Mouse (Mus musculus) gastrocnemius, postnatal 10 days (tissue): ENCODE data around the gene Slc9a1. TPM values are rescaled to one million over a fixed set of nuclear protein-coding genes. Genes with fewer than 3 reads are reported as not detected.
A peak's percentile ranks its signal among the peaks of the same experiment; 100 is the strongest.

Source experiments
- DNase-seq: peaks from one replicate; pipeline ENCODE4 v3.0.0; 2021; ENCODE audit warnings: mixed read lengths
- total RNA-seq, 2 experiments: library from RNA; stranded (reverse); gene quantifications; 2 replicates each; pipeline ENCODE4 v1.2.3; 2021

Slc9a1 gene
- total RNA-seq, 2 experiments from 2014 or later, result 17.0 to 22.7 TPM

DNA sequence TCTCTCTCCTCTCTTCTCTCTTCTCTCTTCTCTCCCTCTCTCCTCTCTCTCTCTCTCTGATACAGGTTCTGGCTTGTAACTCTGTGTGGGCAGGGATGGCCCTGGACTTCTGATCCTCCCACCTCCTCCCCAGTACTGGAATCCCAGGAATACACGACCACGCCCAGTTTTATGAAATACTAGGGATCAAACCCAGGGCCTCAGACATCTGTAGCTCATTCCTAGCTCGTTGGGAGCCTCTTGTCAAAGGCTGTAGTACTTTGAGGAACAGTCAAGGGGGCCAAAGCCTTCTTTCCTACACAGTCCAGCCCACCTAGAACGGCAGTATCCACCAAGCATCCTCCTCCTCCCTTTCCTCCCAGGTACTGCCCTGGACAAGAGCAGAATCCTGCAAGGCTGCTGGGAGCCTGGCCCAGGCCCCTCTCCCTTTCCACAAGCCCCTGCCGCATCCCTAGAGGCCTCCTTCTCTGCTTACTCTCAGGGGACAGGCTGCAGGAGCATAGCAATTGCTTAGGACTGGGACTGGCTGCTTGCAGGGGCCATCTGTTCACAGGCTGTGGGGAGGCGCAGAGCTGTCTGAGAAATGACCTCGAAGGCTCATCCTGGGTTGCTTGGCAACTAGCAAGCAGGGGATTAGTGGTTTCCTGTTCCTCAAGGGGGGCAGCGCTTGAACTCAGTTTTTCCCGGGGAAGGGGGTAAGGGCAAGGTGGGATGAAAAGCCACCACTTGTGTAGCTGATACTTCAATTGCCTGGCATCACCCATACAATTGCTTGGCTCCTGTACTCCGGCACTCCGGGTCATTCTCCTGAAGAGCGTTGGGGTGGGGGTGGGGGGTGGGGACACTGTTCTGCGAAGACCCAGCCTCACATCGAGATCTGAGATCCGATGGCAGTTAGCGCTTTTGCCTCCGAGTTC lies 70.2 kb downstream of the Slc9a1 start:
- no peak for DNase-seq

DNA sequence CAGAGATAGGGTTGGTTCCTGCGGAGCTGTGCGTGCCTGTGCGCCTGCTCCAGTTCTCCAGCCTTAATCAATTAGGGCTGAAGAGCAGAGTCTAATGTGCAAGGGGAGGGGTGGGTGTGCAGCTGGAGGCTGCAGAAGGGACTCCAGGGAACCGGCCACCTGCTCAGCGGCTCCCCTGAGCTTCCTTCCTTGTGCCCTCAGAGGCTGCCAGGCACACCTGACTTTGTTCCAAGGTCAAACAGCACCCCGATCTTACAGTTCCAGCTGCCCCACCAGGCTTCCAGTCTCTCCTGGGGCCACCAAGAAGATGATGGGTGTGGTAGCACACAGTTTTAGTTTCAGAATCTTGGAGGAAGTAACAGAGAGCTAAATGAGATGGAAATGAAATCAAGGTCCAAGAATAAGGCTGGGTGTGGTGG lies 70.9 kb downstream of the Slc9a1 start:
- no peak for DNase-seq

DNA sequence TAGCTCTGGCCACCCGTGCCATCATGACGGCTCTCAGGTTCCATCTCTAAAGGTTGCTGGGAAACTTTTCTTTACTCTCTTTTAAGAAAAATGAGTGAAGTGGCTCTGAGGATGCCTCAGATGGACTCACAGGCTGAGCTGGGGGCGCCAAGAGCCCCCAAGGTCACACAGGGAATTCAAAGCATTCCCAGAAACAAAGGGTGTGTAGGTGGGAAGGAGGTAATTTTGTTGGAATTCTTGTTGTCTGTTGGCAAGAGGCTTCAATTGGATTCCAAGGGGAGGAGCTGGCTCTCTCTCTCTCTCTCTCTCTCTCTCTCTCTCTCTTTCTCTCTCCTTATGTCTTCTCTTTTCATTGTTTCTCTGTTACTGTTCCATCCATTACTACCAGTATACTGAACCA lies 72.7 kb downstream of the Slc9a1 start:
- DNase-seq, result no peak

DNA sequence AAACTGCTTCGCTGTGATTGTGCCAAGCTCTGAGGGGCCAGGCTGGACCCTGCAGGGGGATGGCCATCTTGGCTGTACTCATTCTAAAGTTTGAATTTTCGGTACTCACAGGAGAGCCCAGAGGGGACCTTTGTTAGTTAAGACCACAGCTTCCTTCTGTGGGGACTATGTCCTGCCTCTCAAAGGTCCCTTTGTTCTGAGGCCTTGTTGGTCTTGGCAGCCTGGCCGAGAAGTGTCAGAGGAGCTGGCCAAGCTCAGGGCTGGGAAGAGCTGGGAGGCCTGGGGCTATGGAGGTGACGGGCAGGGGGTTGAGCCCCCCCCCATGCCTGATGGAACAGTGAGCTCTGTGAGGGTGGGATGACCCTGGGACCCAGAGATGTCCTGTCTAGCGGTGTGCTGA lies 73.6 kb downstream of the Slc9a1 start:
- no peak for DNase-seq

DNA sequence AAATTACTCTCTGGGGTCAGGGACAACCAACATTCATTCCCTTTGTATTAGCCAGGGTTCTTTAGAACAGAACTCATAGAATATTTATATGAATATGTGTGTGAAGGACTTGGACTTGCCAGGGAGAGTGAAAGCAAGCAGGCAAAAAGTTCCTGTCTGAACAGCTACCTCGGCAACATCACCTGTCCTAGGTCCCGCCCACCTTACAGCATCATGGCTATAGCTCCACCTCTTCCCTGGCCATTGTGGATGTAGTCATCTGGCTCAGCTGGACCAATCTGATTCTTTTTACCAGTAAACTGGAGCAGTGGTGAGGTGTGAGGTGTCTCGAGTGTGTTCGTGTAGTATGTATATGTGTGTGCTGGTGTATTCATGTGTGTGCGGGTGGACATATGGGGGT lies 76.2 kb downstream of the Slc9a1 start:
- no peak for DNase-seq

DNA sequence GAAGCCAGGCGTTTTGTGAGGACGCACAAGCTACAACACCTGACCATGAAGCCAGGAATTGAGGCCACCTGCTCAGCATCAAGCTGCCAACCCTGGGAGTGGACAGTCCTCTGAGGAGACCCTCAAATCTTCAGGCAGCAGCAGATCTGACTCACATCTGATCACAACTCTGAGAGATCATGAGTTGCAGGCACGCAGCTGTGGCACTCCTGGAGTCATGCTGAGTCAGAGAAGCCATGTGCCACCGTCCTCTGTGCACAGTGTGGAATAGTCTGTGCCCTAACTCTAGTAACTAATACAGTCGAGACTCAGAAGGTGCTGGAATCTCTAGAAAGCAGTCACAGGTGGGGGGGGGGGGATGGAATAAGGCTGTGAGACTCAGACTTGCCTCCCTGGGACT lies 77.9 kb downstream of the Slc9a1 start:
- no peak for DNase-seq

DNA sequence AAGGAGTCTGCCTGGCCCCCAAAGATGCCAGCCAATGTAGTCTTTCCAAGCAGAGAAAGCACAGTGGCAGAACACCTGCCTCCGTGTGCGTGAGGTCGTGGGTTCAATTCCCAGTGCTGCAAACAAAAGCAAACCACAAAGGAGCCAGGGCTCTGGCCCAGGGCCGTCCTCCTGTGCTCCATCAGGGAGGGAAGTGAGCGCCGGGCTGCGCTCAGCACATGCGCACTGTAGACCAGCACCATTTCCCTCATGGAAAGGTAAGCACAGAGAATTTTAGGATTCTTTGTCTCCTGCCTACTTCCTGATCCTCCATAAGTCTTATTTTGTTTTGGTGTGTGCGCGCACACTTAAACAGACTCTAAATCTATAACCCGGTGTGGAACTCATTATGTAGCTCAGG lies 78.5 kb downstream of the Slc9a1 start:
- no peak for DNase-seq

DNA sequence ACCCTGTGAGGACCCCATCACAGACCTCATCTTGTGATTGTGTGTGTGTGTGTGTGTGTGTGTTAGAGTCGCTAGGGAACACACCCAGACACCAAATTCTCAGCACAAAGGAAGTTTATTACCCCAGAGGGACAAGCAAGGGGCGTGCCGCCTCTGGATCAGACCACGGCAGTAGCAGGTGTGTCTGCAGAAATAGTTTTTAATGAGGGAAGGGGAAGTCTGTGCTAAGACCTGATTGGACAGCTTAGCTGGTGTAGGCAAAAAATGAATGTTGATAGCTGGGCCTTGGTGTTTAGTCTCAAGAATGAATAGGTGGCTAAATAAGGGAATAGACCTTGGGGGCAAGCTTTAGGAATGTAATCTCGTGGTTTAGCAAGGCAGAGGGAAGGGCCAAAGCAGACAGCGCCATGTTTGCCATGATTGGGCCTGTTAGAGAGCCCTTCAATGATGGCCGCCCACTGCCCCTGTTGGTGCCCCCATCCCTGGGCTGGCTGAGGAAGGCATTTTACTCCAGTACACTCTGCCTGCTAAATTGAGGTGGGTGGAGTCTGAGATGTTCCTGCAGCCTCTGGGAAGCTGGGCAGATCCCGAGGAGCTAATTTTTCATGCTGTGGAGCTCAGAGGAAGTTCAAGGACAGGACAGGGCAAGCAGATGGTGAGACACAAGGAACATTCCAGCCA lies 79.3 kb downstream of the Slc9a1 start:
- DNase-seq, result no peak

DNA sequence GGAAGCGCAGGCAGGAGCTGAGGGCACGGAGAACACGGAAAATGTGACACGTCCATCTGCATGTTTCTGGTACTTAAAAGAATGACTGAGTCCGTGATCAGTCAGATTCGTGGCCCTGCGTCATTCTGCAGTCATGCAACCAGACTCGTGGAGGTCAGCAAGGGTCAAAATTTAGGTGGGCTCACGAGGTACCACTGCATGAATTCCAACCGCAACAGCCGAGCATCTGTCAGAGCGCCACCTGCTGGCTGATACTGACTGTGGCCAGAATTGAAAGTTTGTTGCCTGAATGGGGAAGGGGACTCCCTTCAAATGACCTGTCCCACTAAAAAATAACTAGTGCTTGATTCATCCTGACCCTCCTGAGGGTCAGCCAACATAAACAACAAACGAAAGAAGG lies 80.2 kb downstream of the Slc9a1 start:
- DNase-seq, result peak; percentile 67

DNA sequence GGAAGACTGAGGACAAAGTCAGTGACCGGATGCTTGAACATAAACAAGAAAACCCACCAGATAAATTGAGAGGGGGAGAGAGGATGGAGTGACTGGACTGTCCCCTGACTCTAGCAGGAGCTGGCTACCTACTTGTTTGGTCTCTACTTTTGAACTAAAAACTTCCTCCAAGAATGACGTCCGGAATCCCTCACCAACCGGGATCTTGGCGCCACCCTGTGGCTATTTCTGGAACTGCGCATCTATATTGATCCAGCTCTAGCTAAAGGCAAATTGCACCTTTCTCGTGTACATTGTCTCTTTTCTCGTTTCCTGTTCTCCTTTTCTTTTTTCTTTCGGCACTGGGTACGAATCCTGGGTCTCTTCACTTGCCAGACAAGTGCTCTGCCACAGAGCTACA lies 82.0 kb downstream of the Slc9a1 start:
- DNase-seq, result peak; percentile 92

DNA sequence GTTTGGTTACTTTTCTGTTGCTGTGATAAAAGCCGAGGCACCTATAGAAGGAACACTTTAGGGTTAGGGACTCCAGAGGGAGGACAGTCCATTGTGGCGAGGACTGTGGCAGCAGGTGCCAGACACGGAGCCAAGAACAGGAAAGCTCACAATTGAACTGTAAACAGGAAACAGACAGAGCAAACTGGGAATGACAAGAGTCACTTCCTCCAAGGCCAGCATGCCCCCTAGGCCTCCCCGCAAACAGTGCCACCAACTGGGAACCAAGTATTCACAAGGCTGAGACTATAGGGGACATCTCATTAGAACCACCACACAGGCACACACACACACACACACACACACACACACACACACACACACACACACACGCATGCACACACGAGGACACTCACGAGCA lies 82.9 kb downstream of the Slc9a1 start:
- no peak for DNase-seq

DNA sequence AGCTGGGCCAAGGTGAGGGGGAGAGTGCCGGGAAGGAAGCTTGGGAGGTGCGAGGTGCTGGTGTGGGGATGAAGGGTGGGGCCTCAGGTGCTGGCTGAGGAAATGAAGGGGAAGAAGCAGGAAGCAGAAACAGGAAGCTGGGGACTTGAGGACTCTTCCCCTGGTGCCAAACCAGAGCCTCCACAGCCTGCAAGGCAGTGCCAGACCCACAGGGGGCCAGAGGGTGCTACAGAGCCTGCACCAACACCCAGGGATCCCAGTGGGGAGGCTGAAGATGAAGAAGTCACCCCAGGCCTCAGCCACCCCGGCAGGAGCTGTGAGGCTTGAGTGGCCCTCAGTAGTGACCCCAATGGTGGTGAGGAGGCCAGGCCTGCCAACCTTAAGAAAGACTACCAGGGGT lies 88.5 kb downstream of the Slc9a1 start:
- DNase-seq, result no peak

DNA sequence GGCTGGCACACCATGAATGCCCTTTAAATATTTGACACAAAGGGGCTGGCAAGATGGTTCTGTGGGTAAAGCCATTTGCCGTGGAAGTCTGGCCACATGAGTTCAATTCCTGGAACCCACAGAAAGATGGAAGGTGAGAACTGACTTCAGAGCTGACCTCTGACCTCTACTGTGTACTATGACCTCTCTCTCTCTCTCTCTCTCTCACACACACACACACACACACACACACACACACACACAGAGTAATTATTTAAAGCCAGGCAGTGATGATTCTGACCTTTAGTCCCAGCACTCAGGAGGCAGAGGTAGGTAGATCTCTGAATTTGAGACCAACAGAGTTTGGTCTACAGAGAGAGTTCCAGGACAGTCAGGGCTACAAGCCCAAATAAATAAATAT lies 90.5 kb downstream of the Slc9a1 start:
- DNase-seq, result no peak

DNA sequence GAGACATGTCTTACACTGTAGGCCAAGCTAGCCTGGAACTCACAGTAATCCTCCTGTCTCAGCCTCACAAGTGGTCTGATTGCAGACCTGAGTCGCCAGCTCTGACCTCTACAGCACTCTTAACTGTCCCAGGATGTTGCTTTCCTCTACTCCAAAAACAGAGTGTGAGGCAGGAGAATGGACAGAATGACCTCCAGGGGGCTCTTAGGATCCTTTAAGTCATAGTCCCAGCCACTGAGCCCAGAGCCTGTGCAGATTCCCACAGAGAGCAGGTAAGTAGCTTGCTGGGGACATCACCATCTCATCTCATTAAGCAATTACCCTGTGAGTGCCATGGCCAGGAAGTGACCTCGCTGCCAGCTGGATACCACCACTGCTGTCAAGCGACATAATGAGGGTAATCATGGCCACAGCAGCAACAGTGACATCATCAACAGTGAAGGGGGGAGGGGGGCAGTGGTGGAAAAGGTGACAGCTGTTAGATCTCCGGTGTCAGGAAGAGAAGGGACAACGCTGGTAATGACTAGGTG lies 91.4 kb downstream of the Slc9a1 start:
- DNase-seq, result no peak

DNA sequence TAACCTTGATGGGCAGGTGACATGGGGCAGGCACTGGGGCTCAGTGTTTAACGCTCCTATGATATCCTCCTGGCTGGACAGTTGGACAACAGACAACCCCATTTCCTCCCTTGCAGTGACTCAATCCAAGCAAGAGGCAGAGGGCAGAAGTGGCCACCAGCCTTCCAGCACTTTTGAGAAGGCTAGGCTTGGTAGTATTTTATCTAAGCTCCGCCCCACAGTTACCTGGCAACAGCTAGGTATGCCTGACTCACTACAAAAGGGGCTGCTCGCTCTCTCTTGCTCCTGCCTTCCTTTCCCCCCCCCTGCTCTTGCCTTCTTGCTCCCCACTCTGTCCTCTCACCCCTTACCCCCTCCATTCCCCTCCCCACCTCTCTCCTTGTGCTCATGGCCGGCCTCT lies 91.9 kb downstream of the Slc9a1 start:
- DNase-seq, result no peak

DNA sequence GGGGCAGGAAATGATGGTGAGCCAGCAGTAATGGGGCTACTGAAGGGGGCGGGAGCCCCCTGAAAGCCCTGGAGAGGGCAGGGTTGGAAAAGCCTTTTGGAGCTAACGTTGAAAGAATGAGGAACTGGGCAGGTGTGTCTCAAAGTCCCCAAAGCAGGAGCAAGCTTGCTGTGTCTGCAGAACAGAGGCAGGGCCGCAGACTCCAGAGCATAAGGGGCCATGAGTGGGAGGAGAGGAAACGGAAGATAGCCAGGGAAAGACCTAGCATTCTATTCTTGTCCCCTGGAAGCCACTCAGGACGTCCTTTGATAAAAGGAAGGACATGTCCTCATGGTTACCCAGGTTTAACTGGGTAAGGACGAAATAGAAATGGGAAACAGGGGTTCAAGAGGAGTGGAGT lies 93.7 kb downstream of the Slc9a1 start:
- DNase-seq, result no peak

DNA sequence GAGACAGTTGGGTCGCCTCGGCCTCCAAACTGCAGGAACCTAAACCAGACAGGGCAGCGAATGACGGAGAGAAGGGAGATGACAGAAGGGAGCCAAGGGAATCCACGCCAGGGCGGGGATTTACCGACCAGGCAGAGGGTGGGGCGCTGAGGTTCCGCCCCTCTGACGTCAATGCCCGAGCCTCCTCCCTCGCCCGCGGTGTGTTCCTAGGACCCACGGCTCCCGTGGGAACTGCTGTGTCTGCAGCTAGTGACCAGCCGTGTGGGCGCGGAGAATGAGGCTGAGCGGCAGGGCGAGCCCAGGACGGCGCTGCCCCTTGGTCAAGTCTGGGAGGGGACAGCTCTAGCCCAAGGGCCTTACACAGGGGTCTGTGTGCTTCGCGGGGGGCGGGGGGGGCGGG lies 98.6 kb downstream of the Slc9a1 start:
- peak; percentile 76 for DNase-seq

DNA sequence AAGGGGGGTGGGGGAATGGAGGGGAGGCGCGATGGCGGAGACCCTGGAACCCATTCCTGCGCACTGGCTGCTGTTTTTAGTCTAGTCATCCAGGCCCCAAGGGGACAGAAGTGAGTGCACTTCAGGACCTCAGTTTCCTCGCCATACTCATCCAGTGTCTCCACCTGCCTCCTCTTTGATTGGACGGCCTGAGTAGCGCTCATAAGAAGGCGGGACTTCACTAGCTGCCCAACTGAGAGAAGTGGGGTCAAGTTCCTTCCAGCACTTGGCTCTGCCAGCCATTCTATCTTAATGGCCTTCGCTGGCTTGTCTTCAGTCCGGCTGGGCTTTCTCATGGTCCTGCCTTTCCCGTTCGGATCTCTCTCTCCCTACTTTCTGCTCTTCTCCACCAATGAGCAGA lies 99.6 kb downstream of the Slc9a1 start:
- DNase-seq, result no peak

DNA sequence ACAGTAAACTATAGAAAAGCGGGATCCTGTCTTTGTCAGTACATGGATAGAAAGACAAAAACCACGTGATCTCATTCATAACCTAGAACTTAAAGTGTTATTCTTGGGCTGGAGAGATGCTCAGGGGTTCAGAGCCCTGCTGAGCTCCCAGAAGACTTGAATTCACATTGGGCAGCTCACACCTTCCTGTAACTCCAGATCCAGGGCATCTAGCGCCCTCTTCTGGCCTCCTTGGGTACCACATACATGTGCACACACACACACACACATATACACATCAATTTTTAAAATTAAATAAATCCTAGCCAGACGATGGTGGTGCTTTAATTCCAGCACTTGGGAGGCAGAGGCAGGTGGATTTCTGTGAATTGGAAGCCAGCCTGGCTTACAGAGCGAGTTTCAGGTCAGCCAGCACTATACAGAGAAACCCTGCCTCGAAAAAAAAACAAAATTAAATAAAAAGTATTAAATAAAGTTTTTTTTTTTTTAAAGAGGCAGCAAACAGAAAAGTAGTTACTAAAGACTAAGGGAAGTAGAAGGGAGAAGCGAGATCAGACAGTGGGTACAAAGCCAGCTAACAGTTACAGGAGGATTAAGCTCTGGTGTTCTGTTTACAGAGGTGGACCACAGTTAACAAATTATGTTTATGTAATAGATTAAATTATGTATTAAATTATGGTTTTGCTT lies 101.8 kb downstream of the Slc9a1 start:
- no peak for DNase-seq
